Mouse (Mus musculus): Measurements from ENCODE around the gene Arid5b. TPM values are rescaled to one million over a fixed set of nuclear protein-coding genes. Genes with fewer than 3 reads are reported as not detected.

Gene Arid5b
- polyA plus RNA-seq, 1 experiment = not detected

GRCm38 (mm10) chr10:68155431-68156119 is 123.0 kb downstream of the Arid5b start:
- no peak for TF ChIP-seq GATA1 (IDR thresholded peaks at IDR 0.05; ENCODE audit: low read length)

DNA sequence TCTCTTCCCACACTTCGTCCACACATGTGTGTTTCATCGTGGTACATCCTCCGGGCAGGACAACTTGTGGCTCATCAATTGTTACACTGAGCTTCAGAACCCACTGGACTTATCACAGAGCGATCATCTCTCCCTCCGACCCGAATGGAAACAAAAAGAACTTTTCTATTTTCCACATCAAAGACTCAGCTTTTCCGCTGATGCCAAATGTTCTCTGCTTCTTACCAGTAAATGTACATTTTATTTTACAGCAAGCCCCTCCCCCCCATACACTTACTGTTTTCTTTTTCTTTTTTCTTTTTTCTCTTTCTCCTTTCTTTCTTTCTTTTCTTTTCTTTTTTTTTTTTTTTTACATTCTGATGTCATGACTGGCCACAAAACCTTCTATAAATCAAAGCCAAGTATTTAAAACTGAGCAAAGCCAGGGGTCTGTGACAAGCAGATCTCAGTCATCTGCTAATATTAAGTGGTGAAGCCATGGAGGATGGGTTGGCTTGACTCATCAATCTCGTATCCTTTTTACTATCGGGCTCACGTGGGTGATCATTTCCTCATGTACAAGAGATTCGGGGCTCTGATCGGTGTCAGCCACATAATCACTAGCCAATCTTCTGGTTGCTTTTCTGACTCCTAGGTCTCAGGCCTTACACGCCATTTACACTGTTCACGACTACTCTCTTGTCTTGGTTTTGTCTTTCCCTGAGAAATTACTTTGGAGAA is 124.3 kb downstream of the Arid5b start:
- TF ChIP-seq GATA1 (IDR thresholded peaks at IDR 0.05; ENCODE audit: low read length) = no peak

- no peak for TF ChIP-seq GATA1 (IDR thresholded peaks at IDR 0.05; ENCODE audit: low read length)
Observed at GRCm38 (mm10) chr10:68153344-68154045, 125.0 kb downstream of the Arid5b start.

DNA sequence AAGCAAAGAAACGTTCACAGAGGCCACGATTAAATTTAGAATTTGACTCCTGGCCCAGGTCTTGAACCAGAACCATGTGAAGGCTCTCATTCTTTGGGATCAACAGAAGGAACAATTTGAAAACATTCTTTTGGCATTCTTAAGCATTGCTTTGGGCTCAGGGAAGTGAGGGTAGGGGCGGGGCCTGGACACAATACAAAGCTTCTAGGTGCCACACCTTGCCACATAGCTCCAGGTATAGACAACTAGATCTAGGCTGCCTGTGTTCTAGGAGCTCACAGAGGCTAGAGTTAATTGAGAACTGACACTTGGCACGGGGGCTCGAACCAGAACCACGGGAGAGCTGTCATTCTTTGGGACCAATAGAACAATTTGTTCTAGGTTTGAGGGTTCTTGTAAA is 130.0 kb downstream of the Arid5b start:
- TF ChIP-seq GATA1 (IDR thresholded peaks at IDR 0.05; ENCODE audit: low read length) = no peak

- TF ChIP-seq GATA1 (IDR thresholded peaks at IDR 0.05; ENCODE audit: low read length) = no peak
Observed at GRCm38 (mm10) chr10:68147730-68148129, 130.8 kb downstream of the Arid5b start.

DNA sequence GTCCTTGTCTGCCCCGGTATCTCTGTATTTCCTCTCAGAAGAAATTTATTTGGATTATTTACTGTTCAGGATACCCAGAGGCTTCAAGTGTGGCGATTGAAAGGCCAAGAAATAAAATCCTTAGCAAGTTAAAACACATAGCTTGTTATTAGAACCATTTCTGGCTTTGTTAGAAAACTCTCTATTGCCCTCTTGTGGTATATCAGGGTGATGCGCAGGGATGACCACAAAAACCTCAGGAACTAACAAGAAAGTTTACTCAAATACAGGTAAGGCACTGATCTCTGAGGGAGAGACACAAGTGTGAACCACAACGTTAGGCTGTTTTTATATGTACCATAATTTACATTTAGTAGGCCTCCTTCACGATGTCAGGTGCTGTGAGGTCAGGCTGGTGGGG is 131.7 kb downstream of the Arid5b start:
- TF ChIP-seq GATA1 (IDR thresholded peaks at IDR 0.05; ENCODE audit: low read length) = no peak

GRCm38 (mm10) chr10:68145286-68145950 is 133.1 kb downstream of the Arid5b start:
- TF ChIP-seq GATA1 (IDR thresholded peaks at IDR 0.05; ENCODE audit: low read length) = no peak

DNA sequence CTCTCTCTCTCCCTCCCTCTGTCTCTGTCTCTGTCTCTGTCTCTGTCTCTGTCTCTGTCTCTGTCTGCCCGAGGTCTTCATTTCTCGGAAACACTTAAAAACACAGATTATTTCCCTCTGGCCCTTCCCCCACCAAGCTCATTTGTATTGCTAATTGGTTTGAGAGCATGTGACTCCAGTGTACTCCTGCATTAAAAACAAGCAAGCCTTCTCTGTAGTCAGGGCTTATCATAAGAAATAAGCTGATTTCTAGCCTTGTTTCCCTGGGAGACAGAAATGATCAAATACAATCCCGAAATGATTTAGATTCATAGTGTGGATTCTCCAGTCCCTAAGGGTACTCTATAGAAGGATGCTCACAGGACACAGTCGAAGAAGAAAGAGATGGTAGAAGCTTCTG is 136.0 kb downstream of the Arid5b start:
- no peak for TF ChIP-seq GATA1 (IDR thresholded peaks at IDR 0.05; ENCODE audit: low read length)

GRCm38 (mm10) chr10:68141567-68141966 is 137.0 kb downstream of the Arid5b start:
- no peak for TF ChIP-seq GATA1 (IDR thresholded peaks at IDR 0.05; ENCODE audit: low read length)

DNA sequence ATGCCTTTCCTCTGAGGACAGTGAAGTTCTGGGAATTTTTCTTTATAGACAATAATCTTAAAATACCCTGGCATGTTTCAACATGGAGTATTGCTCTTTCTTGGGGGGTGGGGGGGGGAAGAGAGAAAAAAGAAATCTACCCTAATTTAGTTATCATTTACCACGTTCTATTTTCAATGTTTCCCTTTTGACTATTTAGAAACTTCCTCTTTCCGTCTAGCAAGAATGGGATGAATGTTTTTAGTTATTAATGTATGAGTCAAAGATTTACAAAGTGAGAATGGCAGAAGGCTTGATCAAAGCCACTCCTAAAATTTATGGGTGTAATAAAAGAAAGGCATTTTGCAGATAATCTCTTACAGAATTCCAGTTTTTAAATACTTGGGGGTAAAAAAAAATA is 137.7 kb downstream of the Arid5b start:
- no peak for TF ChIP-seq GATA1 (IDR thresholded peaks at IDR 0.05; ENCODE audit: low read length)

GRCm38 (mm10) chr10:68140306-68140705 is 138.2 kb downstream of the Arid5b start:
- no peak for TF ChIP-seq GATA1 (IDR thresholded peaks at IDR 0.05; ENCODE audit: low read length)

- TF ChIP-seq GATA1 (IDR thresholded peaks at IDR 0.05; ENCODE audit: low read length) = no peak
Observed at GRCm38 (mm10) chr10:68138123-68138522, 140.4 kb downstream of the Arid5b start.

DNA sequence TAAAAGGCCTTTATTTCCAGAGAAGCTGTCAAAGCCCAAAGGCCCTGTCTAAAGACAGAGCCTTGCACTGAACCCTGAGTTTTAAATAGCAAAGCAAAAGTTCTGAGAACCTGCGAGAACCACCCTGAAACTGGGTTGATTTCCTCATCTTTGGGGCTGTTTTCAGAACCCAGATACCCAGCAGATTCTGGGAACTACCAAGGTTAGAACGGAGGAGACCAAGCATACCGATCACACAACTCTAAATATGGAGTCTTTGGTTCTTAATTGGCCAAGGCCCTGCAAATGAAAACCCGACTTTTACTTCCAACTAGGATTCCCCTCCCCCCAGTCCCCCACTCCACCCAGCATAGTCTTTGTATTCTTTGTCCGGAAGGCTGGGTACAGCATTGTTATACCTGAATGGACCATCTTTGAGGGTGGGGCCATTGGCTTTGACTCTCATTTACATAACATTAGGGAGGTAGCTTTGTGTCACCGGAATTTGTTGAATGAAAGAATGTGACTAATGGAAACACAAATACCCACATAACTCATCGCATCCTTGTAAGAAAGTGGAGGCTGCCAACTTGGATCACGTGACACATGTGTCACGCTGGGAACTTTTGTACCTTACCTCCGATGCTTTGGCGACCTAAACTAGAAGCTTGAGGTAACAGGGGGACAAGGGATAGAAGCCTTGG is 141.2 kb downstream of the Arid5b start:
- TF ChIP-seq GATA1 (IDR thresholded peaks at IDR 0.05; ENCODE audit: low read length) = no peak

- no peak for TF ChIP-seq GATA1 (IDR thresholded peaks at IDR 0.05; ENCODE audit: low read length)
Observed at GRCm38 (mm10) chr10:68136480-68137083, 142.0 kb downstream of the Arid5b start.

- TF ChIP-seq GATA1 (IDR thresholded peaks at IDR 0.05; ENCODE audit: low read length) = no peak
Observed at GRCm38 (mm10) chr10:68136051-68136450, 142.5 kb downstream of the Arid5b start.
